In genomic region chr5:129331094-129331523, GRCm38 (mm10) we compare ENCODE assay signal across 9 mouse cellular contexts.
DNase-seq lines count a peak whose midpoint lies in the region; ATAC-seq lines count a peak whose summit lies in the region.
"Had no signal": no experiment of that assay in that cellular context is flagged by ENCODE, and none has a peak within 500 bp of the region (broad histone marks: within the 10 kb centered on the region; RNA-seq: fewer than 3 reads in every experiment).

No protein-coding gene starts in this region.

- H3K4me2 ChIP-seq in forebrain, embryonic 15.5 days (replicated peaks) = no peak overlapping the region
- no peak overlapping the region for H3K4me2 ChIP-seq in forebrain, embryonic 11.5 days (ENCODE audit: low read depth, low read length, severe bottlenecking)

- ATAC-seq in forebrain, embryonic 15.5 days (replicated peaks) = peak; percentile 58
- no peak for ATAC-seq in forebrain, embryonic 11.5 days (replicated peaks; ENCODE audit: low FRiP score)

- H3K9me3 ChIP-seq in forebrain, embryonic 15.5 days = no peaks in the 10 kb centered on the region
- H3K9me3 ChIP-seq in forebrain, embryonic 11.5 days (ENCODE audit: control insufficient read depth, low read length) = no peaks in the 10 kb centered on the region; the same call in 1 of the 2 replicates

- DNase-seq in forebrain, embryonic 11.5 days (ENCODE audit: low spot score) = no peak
- DNase-seq in A20 (ENCODE audit: low read depth, low spot score) = peak; percentile 26
- peak; percentile 75 for DNase-seq in cerebellum, adult 9-11 months
- DNase-seq in layer of hippocampus, postnatal 10 days (ENCODE audit: low spot score in 2 of 2) = peak; percentile 39 to 56
- no peak for DNase-seq in ovary, postnatal 10 days (ENCODE audit: low spot score)
- DNase-seq in adrenal gland, postnatal 10 days = no peak
- no peak for DNase-seq in thymus, postnatal 25 days

- no peaks in the 10 kb centered on the region for H3K27me3 ChIP-seq in forebrain, embryonic 15.5 days
- H3K27me3 ChIP-seq in forebrain, embryonic 11.5 days (ENCODE audit: control insufficient read depth, insufficient read depth, low read length) = no peaks in the 10 kb centered on the region

- peaks cover 9% of the 10 kb centered on the region for H3K4me1 ChIP-seq in forebrain, embryonic 15.5 days
- H3K4me1 ChIP-seq in forebrain, embryonic 11.5 days (replicated peaks; ENCODE audit: control insufficient read depth, insufficient read depth, low read length) = no peaks in the 10 kb centered on the region

- no peak overlapping the region for H3K4me3 ChIP-seq in forebrain, embryonic 15.5 days
- no peak overlapping the region for H3K4me3 ChIP-seq in forebrain, embryonic 11.5 days (ENCODE audit: low read depth, low read length)
- H3K4me3 ChIP-seq: myocyte had no signal

- WGBS in forebrain, embryonic 15.5 days = 4% methylated on average over 11 of the region's 11 CpGs
- WGBS in forebrain, embryonic 11.5 days = 15% methylated on average over 11 of the region's 11 CpGs

- no peak overlapping the region for H3K27ac ChIP-seq in forebrain, embryonic 15.5 days (replicated peaks)
- no peak overlapping the region for H3K27ac ChIP-seq in forebrain, embryonic 11.5 days (ENCODE audit: low read depth, low read length)

- no peak overlapping the region for H3K9ac ChIP-seq in forebrain, embryonic 15.5 days (replicated peaks)
- H3K9ac ChIP-seq in forebrain, embryonic 11.5 days (ENCODE audit: low read length) = no peak overlapping the region

- H3K36me3 ChIP-seq in forebrain, embryonic 15.5 days = no peaks in the 10 kb centered on the region
- H3K36me3 ChIP-seq in forebrain, embryonic 11.5 days (ENCODE audit: control insufficient read depth, insufficient read depth, low read length) = no peaks in the 10 kb centered on the region

Comparison
In these comparisons a context has a peak if more than half of its experiments do, and no peak if none do; other contexts are left out.
1. DNase-seq: peak in A20 (single experiment), cerebellum, adult 9-11 months (single experiment) and layer of hippocampus, postnatal 10 days (2 of 2); none in forebrain, embryonic 11.5 days (single experiment), ovary, postnatal 10 days (single experiment), adrenal gland, postnatal 10 days (single experiment) and thymus, postnatal 25 days (single experiment).